Mouse (Mus musculus) bone marrow macrophage, adult 2 months (primary cell): ENCODE measurements around the gene Caln1.

ENCODE experiments used
- CTCF ChIP-seq: IDR thresholded peaks from 2 replicates; pipeline ENCODE4 v1.5.1; 2012; ENCODE audit warnings: low read depth, mild to moderate bottlenecking, low read length, moderate library complexity
- POLR2A ChIP-seq: IDR thresholded peaks from 2 replicates; pipeline ENCODE4 v1.6.1; 2012; ENCODE audit warnings: mild to moderate bottlenecking, low read depth, low read length, borderline replicate concordance

- TF ChIP-seq POLR2A (no peak), CTCF (no peak)
Measured at GRCm38 (mm10) chr5:130577581-130577980, 208.3 kb downstream of the Caln1 start.
